Mouse (Mus musculus): Measurements from ENCODE around the gene Cfdp1.

- TF ChIP-seq POLR2A (IDR thresholded peaks at IDR 0.05; ENCODE audit: borderline replicate concordance, low read depth, low read length): no peak
- TF ChIP-seq CTCF (IDR thresholded peaks at IDR 0.05; ENCODE audit: low read depth, low read length): no peak
These were observed 74.4 kb downstream of the Cfdp1 start for GRCm38 (mm10) chr8:111779690-111780089.

All from bone marrow macrophage, adult 2 months (primary cell).